Mouse (Mus musculus) induced T-regulatory cell, adult 2 months (primary cell): ENCODE measurements around the gene Gm6588.

ENCODE experiments used
- DNase-seq: peaks from one replicate; pipeline ENCODE4 v3.0.0-alpha.2; 2012; ENCODE audit warnings: low read depth

The Gm6588 gene

GRCm38 (mm10) chr5:112470144-112470543 lies 20.9 kb downstream of the Gm6588 start:
- DNase-seq: peak; percentile 56

- no peak for DNase-seq
Observed at GRCm38 (mm10) chr5:112473453-112473852, 24.2 kb downstream of the Gm6588 start.

DNA sequence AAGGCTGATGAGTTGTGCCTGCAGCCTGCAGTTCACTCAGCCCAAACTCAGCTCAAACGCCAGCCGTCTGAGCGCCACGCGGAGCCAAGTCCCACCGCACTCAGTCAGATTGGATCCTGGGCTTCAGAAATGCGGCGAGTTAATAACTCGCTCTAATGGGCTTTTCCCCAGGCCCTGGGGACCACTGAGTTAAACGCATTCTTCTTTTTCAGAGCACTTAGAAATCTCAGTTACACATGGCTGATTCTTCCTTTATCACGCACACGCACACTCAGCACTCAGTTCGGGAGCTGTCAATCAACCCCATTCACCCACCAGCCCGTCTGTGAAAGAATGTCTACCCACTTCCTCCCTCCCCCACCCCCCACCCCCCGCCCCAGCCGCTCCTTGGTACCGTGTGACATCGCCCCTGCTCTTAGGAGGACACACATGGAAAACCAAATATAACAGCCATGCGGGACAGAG lies 32.8 kb downstream of the Gm6588 start:
- DNase-seq: no peak

- no peak for DNase-seq
Observed at GRCm38 (mm10) chr5:112482551-112482950, 33.3 kb downstream of the Gm6588 start.

DNA sequence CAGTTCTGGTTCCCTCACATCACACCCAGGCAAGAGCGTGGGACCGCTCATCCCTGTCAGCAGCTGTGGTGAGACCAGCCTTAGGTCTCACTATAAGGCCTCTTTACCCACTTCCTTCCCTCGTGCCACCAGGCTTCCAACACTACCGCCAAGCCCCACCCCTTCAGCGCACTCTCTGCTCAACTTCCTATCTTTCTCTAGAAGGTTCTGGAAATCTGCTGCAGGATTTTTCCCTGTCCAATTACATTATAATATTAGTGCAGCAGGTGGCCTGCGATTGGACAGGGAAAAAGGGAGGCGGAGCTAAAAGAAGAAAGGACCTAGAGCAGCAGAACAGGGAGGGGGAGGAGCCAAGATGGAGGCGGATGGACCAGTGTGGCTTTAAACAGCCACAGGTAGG lies 33.8 kb downstream of the Gm6588 start:
- DNase-seq: peak; percentile 53

DNA sequence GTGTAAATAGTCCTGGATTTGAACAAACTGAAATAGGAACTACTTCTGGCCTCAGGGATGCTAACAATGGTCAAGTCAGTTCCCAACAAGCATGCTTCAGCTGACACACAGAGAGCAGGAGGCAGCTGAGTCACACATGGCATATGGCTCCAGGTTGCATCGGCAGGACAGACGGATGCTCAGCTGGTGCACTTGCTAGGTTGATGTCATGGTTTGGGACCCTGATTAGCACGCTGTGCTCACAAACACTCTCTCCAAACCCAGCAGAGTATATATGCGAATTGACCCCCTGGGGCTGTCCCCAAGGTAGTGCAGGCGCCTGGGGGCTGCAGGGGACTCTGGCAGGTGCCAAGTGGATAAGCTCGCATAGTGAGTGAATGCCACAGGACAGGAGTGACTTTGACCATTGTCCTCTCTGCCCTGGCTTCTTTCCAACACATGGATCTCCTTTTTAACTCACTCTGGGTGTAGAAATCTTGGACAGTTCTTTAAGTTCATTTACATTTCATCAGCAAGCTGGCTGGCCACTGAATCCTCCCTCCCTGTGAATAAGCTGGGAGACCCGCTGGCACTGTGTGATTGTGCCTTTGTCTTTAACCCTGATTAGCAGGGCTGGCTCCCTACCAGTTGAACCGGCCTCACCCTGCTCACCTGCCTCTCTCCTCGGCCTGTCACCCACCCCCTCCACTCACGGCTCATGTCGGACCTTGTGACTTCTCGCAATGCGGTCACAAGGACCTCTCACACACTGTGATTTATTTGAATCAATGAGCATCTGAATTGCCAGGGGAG lies 35.9 kb downstream of the Gm6588 start:
- no peak for DNase-seq

- no peak for DNase-seq
Observed at GRCm38 (mm10) chr5:112486415-112486814, 37.2 kb downstream of the Gm6588 start.

GRCm38 (mm10) chr5:112487504-112487903 lies 38.3 kb downstream of the Gm6588 start:
- DNase-seq: no peak

DNA sequence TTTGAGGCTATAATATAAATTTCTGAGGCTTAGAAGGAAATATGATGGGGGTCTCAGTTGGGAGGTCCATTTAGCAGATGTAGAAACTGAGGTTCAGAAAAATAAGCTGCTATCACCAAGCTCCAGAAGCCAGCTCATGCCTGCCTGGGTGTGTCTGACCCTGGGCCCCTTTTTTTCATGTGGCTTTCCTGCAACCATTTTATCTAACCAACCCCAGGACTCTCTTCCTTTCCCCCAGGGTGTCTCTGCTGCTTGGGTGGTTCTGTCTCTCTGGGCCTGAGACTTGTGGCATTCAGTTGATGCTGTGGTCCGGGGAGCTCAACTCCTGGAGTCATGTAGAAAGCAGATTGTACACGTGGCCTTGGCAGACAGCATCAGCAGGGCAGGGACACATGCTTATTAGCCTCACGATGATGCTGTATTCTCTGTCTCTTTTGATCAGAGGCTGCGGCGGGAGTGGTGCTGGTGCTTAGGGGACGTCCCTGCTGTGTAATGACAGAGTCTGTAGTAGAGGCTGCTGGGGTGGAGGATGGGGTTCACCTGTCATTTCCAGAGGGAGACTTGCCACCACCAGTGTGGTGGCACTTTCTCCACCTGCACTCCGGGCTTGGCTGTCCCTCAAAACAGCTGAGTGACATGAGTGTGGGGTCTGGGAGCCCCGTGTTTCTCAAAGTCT lies 39.0 kb downstream of the Gm6588 start:
- peak; percentile 57 for DNase-seq

GRCm38 (mm10) chr5:112491489-112491888 lies 42.3 kb downstream of the Gm6588 start:
- DNase-seq: no peak

GRCm38 (mm10) chr5:112493492-112493891 lies 44.3 kb downstream of the Gm6588 start:
- no peak for DNase-seq

DNA sequence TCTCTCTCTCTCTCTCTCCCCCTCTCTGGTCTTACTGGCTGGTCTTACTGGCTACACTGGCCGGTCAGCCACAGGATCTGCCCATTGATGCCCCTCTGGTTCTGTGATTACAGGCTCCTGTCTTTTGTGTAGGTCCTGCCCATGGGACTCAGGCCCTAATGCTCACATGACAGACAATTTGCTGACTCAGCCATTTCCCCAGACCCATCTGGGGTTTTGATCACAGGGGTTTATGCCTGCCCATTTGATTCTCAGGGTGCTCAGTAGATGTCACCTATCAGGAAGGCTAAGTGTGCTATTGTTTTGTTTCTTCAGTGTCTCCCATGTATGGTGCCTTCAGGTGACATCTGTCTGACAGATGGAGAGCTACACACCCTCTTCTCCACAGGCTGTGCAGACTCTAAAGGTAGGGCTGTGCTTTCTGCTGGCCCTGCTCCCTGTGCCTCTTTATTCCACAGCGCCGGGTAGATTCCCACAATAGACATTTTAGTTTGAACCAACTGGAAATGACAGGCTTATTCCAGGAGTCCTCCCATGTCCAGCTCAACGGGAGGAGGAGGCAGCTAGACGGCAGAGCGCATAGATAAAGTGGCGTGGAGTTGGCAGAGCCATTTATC lies 47.6 kb downstream of the Gm6588 start:
- DNase-seq: no peak

GRCm38 (mm10) chr5:112498921-112499917 lies 50.0 kb downstream of the Gm6588 start:
- no peak for DNase-seq

DNA sequence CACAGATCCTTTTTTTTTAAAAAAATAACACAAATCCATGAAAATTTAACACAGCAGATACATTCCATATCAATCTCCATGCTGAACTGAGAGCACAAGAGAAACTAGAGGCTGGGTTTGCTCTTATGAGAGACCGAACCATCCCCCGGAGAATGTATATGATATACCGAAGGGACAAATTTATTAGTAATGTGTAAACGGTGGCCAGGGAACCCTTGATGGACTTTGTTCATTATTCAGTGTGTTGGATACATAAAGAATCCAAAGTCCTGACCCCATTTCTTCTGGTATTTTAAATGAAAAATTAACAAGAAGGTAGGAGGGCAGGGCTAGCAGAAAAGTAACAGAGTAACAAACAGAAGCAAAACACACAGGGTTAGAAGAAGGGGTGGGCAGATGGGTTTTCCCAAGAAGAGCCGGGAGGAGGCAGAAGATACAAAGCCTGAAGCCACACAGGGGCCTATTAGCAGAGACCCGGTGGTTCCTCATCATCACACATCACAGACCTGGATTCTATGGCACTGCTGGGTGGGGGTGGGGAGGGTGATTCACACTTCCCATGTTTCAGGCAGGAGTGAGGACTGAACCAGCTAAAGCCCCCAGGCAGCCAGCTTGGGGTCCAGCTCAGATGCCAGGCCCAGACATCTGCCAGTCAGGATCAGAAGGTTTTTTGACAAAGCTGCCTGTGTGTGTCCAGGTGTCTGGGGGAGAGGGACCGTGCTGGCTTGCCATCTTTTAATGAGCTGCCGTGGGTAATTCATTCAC lies 50.9 kb downstream of the Gm6588 start:
- no peak for DNase-seq
